Mouse (Mus musculus): ENCODE data around the gene Fam107b. TPM values are rescaled to one million over a fixed set of nuclear protein-coding genes. Genes with fewer than 3 reads are reported as not detected.

Gene Fam107b
- polyA plus RNA-seq, 1 experiment from 2014 or later, result 41.2 TPM

DNA sequence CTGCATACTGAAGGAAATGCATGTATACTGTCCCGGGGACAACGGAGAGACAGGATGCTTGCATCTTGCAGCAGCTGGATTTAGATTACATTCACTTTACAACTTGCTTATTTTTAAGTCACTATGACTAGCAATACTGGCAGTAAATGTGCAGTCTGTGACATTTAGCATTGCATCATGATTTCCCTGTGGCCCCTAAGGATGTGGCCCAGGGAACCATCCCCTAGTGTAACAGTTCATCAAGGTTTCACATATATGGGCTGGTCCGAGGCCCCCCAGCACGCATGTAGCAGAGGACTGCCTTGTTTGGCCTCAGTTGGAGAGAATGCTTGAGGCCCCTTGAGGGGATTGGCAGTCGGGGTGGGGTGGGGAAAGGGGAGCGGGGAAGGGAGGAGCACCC lies 235.5 kb downstream of the Fam107b start:
- H3K9ac ChIP-seq, result no peak overlapping the region
- H3K27ac ChIP-seq (ENCODE audit: low read depth), result no peak overlapping the region
- H3K36me3 ChIP-seq (ENCODE audit: insufficient read depth), result no peaks in the 10 kb centered on the region
- H3K27me3 ChIP-seq (ENCODE audit: insufficient read depth, low read length), result no peaks in the 10 kb centered on the region
- no peak overlapping the region for H3K4me2 ChIP-seq
- ATAC-seq (ENCODE audit: insufficient read depth) (peak; percentile 62), DNase-seq (no peak)
- H3K4me1 ChIP-seq (ENCODE audit: insufficient read depth), result no peaks in the 10 kb centered on the region
- H3K4me3 ChIP-seq (ENCODE audit: low read depth, low read length), result no peak overlapping the region
- H3K9me3 ChIP-seq (ENCODE audit: low read depth, low read length), result no peaks in the 10 kb centered on the region
- 45% methylated on average over 6 of the region's 6 CpGs for WGBS
- no peak for TF ChIP-seq CTCF (IDR thresholded peaks at IDR 0.05; ENCODE audit: low read depth)

DNA sequence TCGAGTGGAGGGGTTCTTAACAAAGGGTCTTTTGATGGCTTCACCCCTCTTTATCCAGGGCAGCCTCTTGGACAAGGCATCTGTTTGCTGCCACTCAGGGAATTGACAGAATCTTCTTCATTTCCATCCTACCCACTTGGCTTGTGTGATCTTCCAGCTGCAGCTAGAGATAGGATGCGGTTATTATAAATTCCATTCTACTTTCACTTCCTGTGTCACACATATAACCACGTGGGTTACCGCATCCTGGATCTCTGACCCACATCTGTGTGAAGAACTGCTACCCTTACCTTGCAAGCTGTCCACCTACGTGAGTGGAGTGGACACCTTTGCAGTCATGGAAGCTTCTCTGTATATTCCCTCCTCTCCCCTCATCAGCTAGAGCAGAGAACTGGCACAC lies 240.0 kb downstream of the Fam107b start:
- no peak overlapping the region for H3K4me2 ChIP-seq
- no peaks in the 10 kb centered on the region for H3K9me3 ChIP-seq (ENCODE audit: low read depth, low read length)
- ATAC-seq (ENCODE audit: insufficient read depth) (no peak), DNase-seq (no peak)
- H3K9ac ChIP-seq, result no peak overlapping the region
- H3K27ac ChIP-seq (ENCODE audit: low read depth), result no peak overlapping the region
- no peaks in the 10 kb centered on the region for H3K36me3 ChIP-seq (ENCODE audit: insufficient read depth)
- no peak overlapping the region for H3K4me3 ChIP-seq (ENCODE audit: low read depth, low read length)
- H3K27me3 ChIP-seq (ENCODE audit: insufficient read depth, low read length), result no peaks in the 10 kb centered on the region
- no peak for TF ChIP-seq CTCF (IDR thresholded peaks at IDR 0.05; ENCODE audit: low read depth)
- no peaks in the 10 kb centered on the region for H3K4me1 ChIP-seq (ENCODE audit: insufficient read depth)
- 42% methylated on average over 5 of the region's 5 CpGs for WGBS

DNA sequence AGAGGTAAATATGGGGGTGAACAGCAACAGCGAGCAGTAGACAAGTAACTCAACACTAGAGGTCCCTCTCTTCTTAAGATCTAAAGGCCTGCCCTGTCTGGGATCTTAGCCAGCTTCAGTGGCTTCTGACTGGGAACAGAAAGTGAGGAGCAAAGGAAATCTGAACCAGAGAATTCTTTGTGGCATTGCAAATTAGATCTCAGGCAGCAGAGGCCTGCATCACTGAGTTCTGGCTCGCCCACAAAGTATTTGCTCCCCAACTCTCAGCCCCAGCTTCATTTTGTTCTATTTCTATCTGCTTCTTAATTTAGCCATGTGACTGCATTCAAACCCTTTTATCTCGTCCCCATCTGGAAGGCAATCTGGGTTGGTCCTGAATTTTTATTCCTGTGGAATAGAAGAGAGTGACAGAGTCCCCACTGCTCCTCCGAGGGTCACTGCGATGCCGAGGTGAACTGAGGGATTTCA lies 245.9 kb downstream of the Fam107b start:
- H3K4me2 ChIP-seq, result no peak overlapping the region
- no peak for ATAC-seq (ENCODE audit: insufficient read depth)
- 66% methylated on average over 6 of the region's 6 CpGs for WGBS

DNA sequence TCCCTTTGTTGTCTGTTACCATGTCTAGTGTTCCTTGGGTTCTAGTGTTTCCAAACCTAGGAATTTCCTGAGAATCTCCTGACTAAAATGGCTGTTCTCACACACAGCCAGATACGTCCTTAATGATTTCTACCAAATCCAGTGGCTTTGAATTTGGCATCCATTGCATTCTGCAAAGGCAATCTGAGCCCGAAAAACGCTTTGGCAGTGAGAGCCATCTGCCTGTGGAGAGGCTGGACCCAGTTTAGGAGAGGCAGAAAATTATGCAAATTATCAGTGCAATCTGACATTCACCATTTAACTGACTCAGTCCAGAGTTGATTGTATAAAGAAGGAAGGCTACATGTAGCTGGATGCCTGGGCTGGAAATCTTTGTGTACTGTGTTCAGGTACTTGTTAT lies 247.3 kb downstream of the Fam107b start:
- Histone ChIP-seq H3K27me3 (ENCODE audit: insufficient read depth, low read length) (no peaks in the 10 kb centered on the region), H3K27ac (ENCODE audit: low read depth) (no peak overlapping the region), H3K4me3 (ENCODE audit: low read depth, low read length) (no peak overlapping the region), H3K9ac (no peak overlapping the region), H3K9me3 (ENCODE audit: low read depth, low read length) (no peaks in the 10 kb centered on the region), H3K4me1 (ENCODE audit: insufficient read depth) (no peaks in the 10 kb centered on the region), H3K4me2 (no peak overlapping the region), H3K36me3 (ENCODE audit: insufficient read depth) (no peaks in the 10 kb centered on the region)
- DNase-seq (no peak), ATAC-seq (ENCODE audit: insufficient read depth) (no peak)
- TF ChIP-seq CTCF (IDR thresholded peaks at IDR 0.05; ENCODE audit: low read depth), result no peak
- 91% methylated on average over 3 of the region's 3 CpGs for WGBS

More for the DNA sequence above, 245.9 kb downstream of the Fam107b start:
- Histone ChIP-seq H3K27ac (ENCODE audit: low read depth) (no peak overlapping the region), H3K27me3 (ENCODE audit: insufficient read depth, low read length) (no peaks in the 10 kb centered on the region), H3K4me3 (ENCODE audit: low read depth, low read length) (no peak overlapping the region), H3K9ac (no peak overlapping the region), H3K9me3 (ENCODE audit: low read depth, low read length) (no peaks in the 10 kb centered on the region), H3K4me1 (ENCODE audit: insufficient read depth) (no peaks in the 10 kb centered on the region), H3K36me3 (ENCODE audit: insufficient read depth) (no peaks in the 10 kb centered on the region)
- peak; percentile 43 for TF ChIP-seq CTCF (IDR thresholded peaks at IDR 0.05; ENCODE audit: low read depth)
- DNase-seq, result peak; percentile 79

DNA sequence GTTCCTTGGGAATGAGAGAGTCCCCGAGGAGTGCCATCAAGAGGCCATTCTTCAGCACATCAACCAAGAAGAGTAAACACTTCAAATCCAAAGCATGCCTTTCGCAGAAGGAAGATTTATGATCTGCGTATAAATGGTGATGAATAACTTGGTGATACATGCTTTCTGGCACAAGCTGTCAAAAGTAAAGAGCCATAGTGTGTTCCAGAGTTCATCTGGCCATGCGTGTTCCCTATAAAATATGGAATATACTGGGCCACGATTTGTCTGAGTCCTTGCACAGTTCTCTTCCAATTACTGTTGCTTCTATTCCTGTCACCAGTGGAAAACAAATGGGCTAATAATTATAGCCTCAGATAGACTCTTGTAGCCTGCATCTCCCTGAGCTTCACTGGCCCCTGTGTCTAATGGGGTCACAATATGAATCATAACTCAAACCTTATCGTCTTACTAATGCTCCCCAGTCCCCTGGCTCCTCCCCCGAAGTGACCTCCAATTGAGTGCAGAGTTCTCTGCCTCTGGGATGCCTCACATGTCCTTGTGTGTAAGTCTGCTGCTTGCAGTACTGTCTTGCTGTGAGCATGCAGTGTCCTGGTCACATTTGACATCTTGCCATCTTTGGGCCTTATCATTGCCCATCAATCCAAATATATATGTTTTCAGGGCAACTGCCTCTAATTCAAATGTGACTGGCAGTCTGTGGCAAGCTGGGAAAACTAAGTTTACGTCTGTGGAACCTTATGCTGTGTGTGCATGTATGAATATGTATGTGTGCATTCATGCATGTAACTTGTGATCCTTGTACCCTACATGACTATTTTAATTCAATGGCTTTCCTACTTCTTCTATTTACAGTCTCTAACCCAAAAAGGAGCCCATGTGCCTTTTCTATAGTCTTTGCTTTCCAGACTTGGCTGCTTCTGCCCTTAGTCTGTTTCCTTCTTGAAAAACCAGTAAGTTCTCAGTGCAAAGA lies 252.5 kb downstream of the Fam107b start:
- Histone ChIP-seq H3K4me1 (ENCODE audit: insufficient read depth) (no peaks in the 10 kb centered on the region), H3K4me2 (no peak overlapping the region), H3K4me3 (ENCODE audit: low read depth, low read length) (no peak overlapping the region), H3K9ac (no peak overlapping the region), H3K27ac (ENCODE audit: low read depth) (no peak overlapping the region), H3K9me3 (ENCODE audit: low read depth, low read length) (no peaks in the 10 kb centered on the region), H3K36me3 (ENCODE audit: insufficient read depth) (no peaks in the 10 kb centered on the region), H3K27me3 (ENCODE audit: insufficient read depth, low read length) (no peaks in the 10 kb centered on the region)
- TF ChIP-seq CTCF (IDR thresholded peaks at IDR 0.05; ENCODE audit: low read depth), result no peak
- WGBS, result 41% methylated on average over 8 of the region's 8 CpGs
- ATAC-seq (ENCODE audit: insufficient read depth) (no peak), DNase-seq (peak; percentile 15)

Other genes with a start within 250 kb of the Fam107b start
- 26.3 and 26.8 TPM in 2 replicates for gene Rpp38, start 237.8 kb upstream of the Fam107b start, polyA plus RNA-seq (2014; fragmentation: Nextera tagmentation; extraction: Ambion mirVana)
- 0.51 and 0.92 TPM in 2 replicates for gene Acbd7, start 234.3 kb upstream of the Fam107b start, polyA plus RNA-seq (2014; fragmentation: Nextera tagmentation; extraction: Ambion mirVana)
- gene Olah, start 173.3 kb upstream of the Fam107b start, polyA plus RNA-seq (2014; fragmentation: Nextera tagmentation; extraction: Ambion mirVana), result not detected in 2 replicates
- 0.73 TPM in 1 of 2 replicates, not detected in the other for gene Meig1, start 147.8 kb upstream of the Fam107b start, polyA plus RNA-seq (2014; fragmentation: Nextera tagmentation; extraction: Ambion mirVana)
- 5.8 and 5.9 TPM in 2 replicates for gene Dclre1c, start 146.4 kb upstream of the Fam107b start, polyA plus RNA-seq (2014; fragmentation: Nextera tagmentation; extraction: Ambion mirVana)
- 24.3 and 25.0 TPM in 2 replicates for gene Suv39h2, start 95.5 kb upstream of the Fam107b start, polyA plus RNA-seq (2014; fragmentation: Nextera tagmentation; extraction: Ambion mirVana)
- 7.1 and 7.5 TPM in 2 replicates for gene Gm45902, start 57.7 kb upstream of the Fam107b start, polyA plus RNA-seq (2014; fragmentation: Nextera tagmentation; extraction: Ambion mirVana)
- gene Hspa14, start 57.7 kb upstream of the Fam107b start, polyA plus RNA-seq (2014; fragmentation: Nextera tagmentation; extraction: Ambion mirVana), result 128 TPM in 2 replicates
- gene Cdnf, start 57.5 kb upstream of the Fam107b start, polyA plus RNA-seq (2014; fragmentation: Nextera tagmentation; extraction: Ambion mirVana), result 0.33 TPM in 1 of 2 replicates, not detected in the other

All from lung, embryonic 14.5 days (tissue).